Mouse (Mus musculus) ES-E14 (cell line): ENCODE results near the gene Pik3cd.

Source experiments
- CHD2 ChIP-seq: IDR thresholded peaks from 2 replicates; pipeline ENCODE4 v1.6.1; 2014; ENCODE audit warnings: mild to moderate bottlenecking, low read depth, low read length, inconsistent platforms
- HCFC1 ChIP-seq: IDR thresholded peaks from 2 replicates; pipeline ENCODE4 v1.6.1; 2012; ENCODE audit warnings: low read length, inconsistent platforms, borderline replicate concordance; ENCODE audit not compliant: insufficient read depth
- ZC3H11A ChIP-seq: IDR thresholded peaks from 2 replicates; pipeline ENCODE4 v1.6.1; 2012; ENCODE audit warnings: low read depth, mild to moderate bottlenecking, inconsistent platforms, low read length, borderline replicate concordance
- ZNF384 ChIP-seq: IDR thresholded peaks from 2 replicates; pipeline ENCODE4 v1.6.1; 2012; ENCODE audit warnings: low read depth, low read length, inconsistent platforms

DNA sequence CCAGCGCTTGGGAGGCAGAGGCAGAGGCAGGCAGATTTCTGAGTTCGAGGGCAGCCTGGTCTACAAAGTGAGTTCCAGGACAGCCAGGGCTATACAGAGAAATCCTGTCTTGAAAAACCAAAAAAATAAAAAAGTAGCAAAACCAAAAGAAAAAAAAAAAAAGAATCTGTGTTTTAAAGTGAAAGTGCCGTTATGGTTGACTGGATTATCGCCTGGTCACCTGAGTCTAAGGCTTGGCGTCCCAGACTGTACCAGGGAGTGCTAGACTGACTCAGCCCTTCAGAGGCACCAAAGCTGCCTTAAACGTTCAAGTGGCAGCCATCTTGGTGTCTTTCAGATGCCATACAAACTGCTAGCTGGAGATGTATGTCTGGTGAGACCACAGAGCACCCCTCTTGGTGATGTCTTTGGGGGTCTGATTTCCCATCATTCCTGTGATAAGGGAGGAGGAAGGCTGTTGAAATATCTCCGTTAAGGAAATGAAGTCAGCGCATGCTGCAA, 66.4 kb downstream of the Pik3cd start:
- TF ChIP-seq CHD2 (no peak), ZC3H11A (no peak), ZNF384 (no peak), HCFC1 (no peak)
